Mouse (Mus musculus): Measurements from ENCODE around the gene Khk.
A peak's percentile ranks its signal among the peaks of the same experiment; 100 is the strongest.

The Khk gene

GRCm38 (mm10) chr5:30913060-30913841, 8.0 kb upstream of the Khk start, which contains the start of gene Emilin1:
Gene Emilin1 (plus strand): TSS chr5:30913402.
- DNase-seq (ENCODE audit: extremely low read depth, low read depth, low spot score): no peak

GRCm38 (mm10) chr5:30914101-30914635, 7.1 kb upstream of the Khk start:
- no peak for DNase-seq (ENCODE audit: extremely low read depth, low read depth, low spot score)

GRCm38 (mm10) chr5:30914849-30915248, 6.4 kb upstream of the Khk start:
- no peak for DNase-seq (ENCODE audit: extremely low read depth, low read depth, low spot score)

- no peak for DNase-seq (ENCODE audit: extremely low read depth, low read depth, low spot score)
These were observed 5.8 kb upstream of the Khk start for GRCm38 (mm10) chr5:30915456-30915855.

GRCm38 (mm10) chr5:30915974-30916433, 5.2 kb upstream of the Khk start:
- peak; percentile 69 for DNase-seq (ENCODE audit: extremely low read depth, low read depth, low spot score)

GRCm38 (mm10) chr5:30916841-30917240, 4.4 kb upstream of the Khk start:
- no peak for DNase-seq (ENCODE audit: extremely low read depth, low read depth, low spot score)

GRCm38 (mm10) chr5:30917348-30917747, 3.9 kb upstream of the Khk start:
- DNase-seq (ENCODE audit: extremely low read depth, low read depth, low spot score): no peak

GRCm38 (mm10) chr5:30917891-30918670, 3.1 kb upstream of the Khk start:
- no peak for DNase-seq (ENCODE audit: extremely low read depth, low read depth, low spot score)

- DNase-seq (ENCODE audit: extremely low read depth, low read depth, low spot score): no peak
These were observed 2.5 kb upstream of the Khk start for GRCm38 (mm10) chr5:30918691-30919090.

- DNase-seq (ENCODE audit: extremely low read depth, low read depth, low spot score): no peak
These were observed 1.2 kb upstream of the Khk start for GRCm38 (mm10) chr5:30919831-30920614.

- DNase-seq (ENCODE audit: extremely low read depth, low read depth, low spot score): no peak
These were observed 610 bp upstream of the Khk start for GRCm38 (mm10) chr5:30920621-30921020.

GRCm38 (mm10) chr5:30922581-30923041, 1.4 kb downstream of the Khk start:
- no peak for DNase-seq (ENCODE audit: extremely low read depth, low read depth, low spot score)

- DNase-seq (ENCODE audit: extremely low read depth, low read depth, low spot score): no peak
These were observed 1.9 kb downstream of the Khk start for GRCm38 (mm10) chr5:30923119-30923518.

GRCm38 (mm10) chr5:30924614-30925013, 3.4 kb downstream of the Khk start:
- DNase-seq (ENCODE audit: extremely low read depth, low read depth, low spot score): no peak

- no peak for DNase-seq (ENCODE audit: extremely low read depth, low read depth, low spot score)
These were observed 4.0 kb downstream of the Khk start for GRCm38 (mm10) chr5:30925217-30925616.

- no peak for DNase-seq (ENCODE audit: extremely low read depth, low read depth, low spot score)
These were observed 4.8 kb downstream of the Khk start for GRCm38 (mm10) chr5:30926073-30926472.

- DNase-seq (ENCODE audit: extremely low read depth, low read depth, low spot score): no peak
These were observed 6.8 kb downstream of the Khk start for GRCm38 (mm10) chr5:30927945-30928529.

GRCm38 (mm10) chr5:30930121-30930520, 8.9 kb downstream of the Khk start:
- DNase-seq (ENCODE audit: extremely low read depth, low read depth, low spot score): no peak

- DNase-seq (ENCODE audit: extremely low read depth, low read depth, low spot score): no peak
These were observed 9.6 kb downstream of the Khk start for GRCm38 (mm10) chr5:30930846-30931245.

- DNase-seq (ENCODE audit: extremely low read depth, low read depth, low spot score): no peak
These were observed 10.1 kb downstream of the Khk start for GRCm38 (mm10) chr5:30931378-30931777.

GRCm38 (mm10) chr5:30933705-30934104, 12.5 kb downstream of the Khk start:
- DNase-seq (ENCODE audit: extremely low read depth, low read depth, low spot score): no peak
